Mouse (Mus musculus): ENCODE measurements around the gene Il9r. TPM values are rescaled to one million over a fixed set of nuclear protein-coding genes. Genes with fewer than 3 reads are reported as not detected.

The Il9r gene
- total and polyA plus RNA-seq, 3 experiments: 20.0 to 52.1 (median 47.5) TPM

DNA sequence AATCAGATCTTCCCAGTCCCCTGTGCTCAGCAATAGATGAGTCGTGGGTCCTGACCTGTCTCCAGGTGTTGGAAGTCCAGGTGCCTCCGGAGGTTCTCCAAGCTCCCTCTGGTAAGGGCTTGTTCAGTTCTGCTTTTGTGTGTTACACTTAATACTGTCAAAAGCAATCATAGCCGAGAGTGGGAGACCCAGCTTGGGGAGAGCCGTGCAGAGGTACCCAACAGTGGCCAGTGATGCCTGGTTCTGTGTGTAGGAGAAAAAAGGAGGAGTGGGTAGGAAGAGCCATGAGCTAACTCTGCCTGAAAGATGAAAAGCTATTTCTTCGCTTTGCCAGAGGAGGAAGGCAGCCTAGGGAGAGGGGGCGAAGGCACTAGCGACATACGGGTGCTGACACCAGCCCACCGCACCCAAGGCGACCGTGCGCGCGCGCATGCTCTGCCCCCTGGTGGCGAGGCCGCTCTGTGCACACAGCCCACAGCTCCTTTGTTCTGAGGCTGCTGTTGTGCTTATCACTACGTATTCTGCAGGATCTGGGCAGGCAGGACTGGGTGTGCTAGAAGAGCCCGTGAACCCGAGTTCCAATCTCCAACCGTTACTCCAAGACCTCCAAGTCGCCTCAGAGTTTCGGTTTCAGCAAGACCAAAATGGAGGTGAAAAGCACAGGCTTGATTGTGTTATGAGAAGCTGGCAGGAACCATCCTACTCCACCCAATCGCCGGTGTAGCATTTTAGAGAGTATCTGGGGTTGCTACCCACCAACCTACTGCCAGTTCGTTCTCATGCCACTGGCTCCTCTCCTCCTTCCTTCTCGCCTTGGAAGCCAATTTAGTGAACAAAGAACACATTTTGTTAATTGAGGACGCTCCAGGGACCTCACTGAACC lies 37.9 kb downstream of the Il9r start (continued):
- TF ChIP-seq MYC (IDR thresholded peaks at IDR 0.05; ENCODE audit: low read depth, low read length) (no peak), USF2 (conservative IDR thresholded peaks at IDR 0.05; ENCODE audit: low read depth, low read length) (no peak), CHD2 (IDR thresholded peaks at IDR 0.05; ENCODE audit: low read length) (no peak), RCOR1 (conservative IDR thresholded peaks at IDR 0.05; ENCODE audit: low read depth, low read length) (no peak), TBP (conservative IDR thresholded peaks at IDR 0.05; ENCODE audit: low read depth, low read length) (no peak), CTCF (conservative IDR thresholded peaks at IDR 0.05 in 1 of 2, IDR thresholded peaks at IDR 0.05 in 1 of 2; ENCODE audit: low read depth in 2 of 2, low read length in 2 of 2) (peak; percentile 80 to 95), POLR2A (IDR thresholded peaks at IDR 0.05; ENCODE audit: low read depth, low read length) (no peak), E2F4 (IDR thresholded peaks at IDR 0.05; ENCODE audit: insufficient replicate concordance, low read depth, low read length) (no peak), JUND (conservative IDR thresholded peaks at IDR 0.05; ENCODE audit: low read depth, low read length) (no peak), MAX (IDR thresholded peaks at IDR 0.05; ENCODE audit: low read length) (no peak), MAZ (IDR thresholded peaks at IDR 0.05; ENCODE audit: low read depth, low read length) (no peak), RAD21 (IDR thresholded peaks at IDR 0.05; ENCODE audit: low read depth, low read length) (peak; percentile 76), ELF1 (IDR thresholded peaks at IDR 0.05; ENCODE audit: low read depth, low read length) (no peak), UBTF (IDR thresholded peaks at IDR 0.05; ENCODE audit: low read depth, low read length) (no peak), EP300 (IDR thresholded peaks at IDR 0.05; ENCODE audit: low read length) (no peak), NELFE (IDR thresholded peaks at IDR 0.05; ENCODE audit: low read depth, low read length) (no peak; the same call in 1 of the 2 replicates), HCFC1 (IDR thresholded peaks at IDR 0.05; ENCODE audit: low read depth, low read length) (no peak), USF1 (IDR thresholded peaks at IDR 0.05; ENCODE audit: low read depth, low read length) (no peak), MAFK (IDR thresholded peaks at IDR 0.05; ENCODE audit: insufficient replicate concordance, low read length) (no peak)

DNA sequence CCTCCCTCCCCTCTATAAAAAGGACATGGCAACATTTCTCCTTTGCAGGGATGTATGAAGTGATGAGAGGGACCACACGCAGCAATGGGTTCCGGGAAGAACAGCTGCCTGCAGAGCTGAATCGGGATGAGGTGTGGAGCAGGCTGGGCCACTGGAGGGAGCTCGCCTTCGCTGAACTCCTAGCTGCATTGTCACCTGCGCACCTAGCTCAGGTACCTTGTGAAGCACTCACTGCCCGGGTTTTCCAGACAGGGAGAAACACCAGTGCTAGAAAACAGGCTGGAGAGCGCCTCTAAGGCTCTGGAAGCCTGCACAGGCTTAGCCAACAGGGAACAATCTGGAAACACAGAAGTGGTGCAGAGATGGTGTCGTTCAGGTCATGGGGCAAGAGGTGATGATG lies 38.6 kb downstream of the Il9r start:
- Histone ChIP-seq H3K36me3 (replicated peaks in 1 of 2; ENCODE audit: control insufficient read depth in 1 of 2, insufficient read depth in 1 of 2, low read length in 1 of 2) (no peaks in the 10 kb centered on the region), H3K4me1 (ENCODE audit: control insufficient read depth in 1 of 2, insufficient read depth in 2 of 2) (peaks cover 3 to 6% of the 10 kb centered on the region in 2 experiments), H3K9ac (ENCODE audit: insufficient read depth, low read depth) (no peak overlapping the region), H3K9me3 (replicated peaks; ENCODE audit: low read length) (no peaks in the 10 kb centered on the region), H3K27me3 (replicated peaks) (peaks cover 33% of the 10 kb centered on the region), H3K4me3 (replicated peaks in 1 of 3; ENCODE audit: low read depth in 2 of 3, low read length in 2 of 3, poor library complexity in 1 of 3) (no peak overlapping the region), H3K79me2 (replicated peaks; ENCODE audit: control insufficient read depth, extremely low read depth, insufficient read depth, poor library complexity, severe bottlenecking) (no peaks in the 10 kb centered on the region), H3K27ac (ENCODE audit: insufficient read depth, low read depth) (no peak overlapping the region), H3K4me2 (ENCODE audit: insufficient read depth, low read depth, poor library complexity, severe bottlenecking) (no peak overlapping the region)
- TF ChIP-seq JUN (IDR thresholded peaks at IDR 0.05; ENCODE audit: insufficient read depth, low read depth, low read length): no peak
- TF ChIP-seq ZMIZ1 (IDR thresholded peaks at IDR 0.05; ENCODE audit: low read depth, low read length): no peak
- DNase-seq (ENCODE audit: extremely low read depth): no peak
- in situ Hi-C loops (cut with MboI; ENCODE audit: low pct_ligation_motif_present, low pct_unique_long_range_greater_than_20kb, low sequenced_read_pairs): no loop called here
- dilution Hi-C loops (cut with MboI; ENCODE audit: extremely low pct_ligation_motif_present, extremely low pct_unique_long_range_greater_than_20kb, low sequenced_read_pairs): no loop called here
